In genomic region chr2:52654541-52654940, GRCm38 (mm10) we compare ENCODE assay signal across 14 mouse cellular contexts.
"Had no signal": no experiment of that assay in that cellular context is flagged by ENCODE, and none has a peak within 500 bp of the region (broad histone marks: within the 10 kb centered on the region; RNA-seq: fewer than 3 reads in every experiment).

No protein-coding gene starts in this region.

- ATAC-seq: hindbrain, postnatal 0 days; intestine, embryonic 16.5 days had no signal

- DNase-seq: gastrocnemius, postnatal 14 days; gastrocnemius, postnatal 36 days; heart, adult 18-20 months; heart, postnatal 10 days; heart, postnatal 4 days; kidney, adult 11 months; kidney, adult 2 months; kidney, adult 9 months; kidney, postnatal 14 days; kidney, postnatal 36 days; liver; liver, embryonic 13.5 days had no signal
